Mouse (Mus musculus) ES-Bruce4 (cell line): ENCODE data around the gene Os9. TPM values are rescaled to one million over a fixed set of nuclear protein-coding genes. Genes with fewer than 3 reads are reported as not detected.

Source experiments
- H3K27ac ChIP-seq: 2 replicates; pipeline ENCODE4 v1.5.1; 2012; ENCODE audit warnings: low read length, inconsistent platforms; ENCODE audit not compliant: insufficient read depth
- H3K27me3 ChIP-seq: 2 replicates; pipeline ENCODE4 v1.6.1; 2012; ENCODE audit warnings: mild to moderate bottlenecking, low read length, inconsistent platforms; ENCODE audit not compliant: control insufficient read depth, poor library complexity, insufficient read depth, severe bottlenecking
- H3K36me3 ChIP-seq: 2 replicates; pipeline ENCODE4 v1.6.1; 2012; ENCODE audit warnings: inconsistent platforms, mild to moderate bottlenecking, low read length, moderate library complexity; ENCODE audit not compliant: control insufficient read depth, poor library complexity, insufficient read depth, severe bottlenecking
- H3K4me1 ChIP-seq: one replicate; pipeline ENCODE4 v1.8.1; 2011; ENCODE audit warnings: low read length; ENCODE audit not compliant: control insufficient read depth, insufficient read depth
- H3K4me3 ChIP-seq: 2 replicates; pipeline ENCODE4 v1.5.1; 2011; ENCODE audit warnings: low read depth, mild to moderate bottlenecking, low read length
- H3K9ac ChIP-seq: 2 replicates; pipeline ENCODE4 v1.6.1; 2012; ENCODE audit warnings: low read depth, mild to moderate bottlenecking, inconsistent platforms; ENCODE audit not compliant: poor library complexity, severe bottlenecking
- H3K9me3 ChIP-seq: replicated peaks from 2 replicates; pipeline ENCODE4 v1.6.1; 2012; ENCODE audit warnings: mild to moderate bottlenecking, low read length, inconsistent platforms; ENCODE audit not compliant: control insufficient read depth, poor library complexity, insufficient read depth, severe bottlenecking
- CTCF ChIP-seq: IDR thresholded peaks from one replicate; pipeline ENCODE4 v1.8.1; 2011; ENCODE audit warnings: low read depth, low read length
- EP300 ChIP-seq: IDR thresholded peaks from 2 replicates; pipeline ENCODE4 v1.6.1; 2011; ENCODE audit warnings: low read depth, low read length; ENCODE audit not compliant: insufficient read depth
- POLR2A ChIP-seq: IDR thresholded peaks from one replicate; pipeline ENCODE4 v1.8.1; 2011; ENCODE audit warnings: low read length; ENCODE audit not compliant: insufficient read depth
- polyA plus RNA-seq: library from polyadenylated mRNA; stranded (reverse); fragments of >200 nt; gene quantifications from 2 replicates; pipeline ENCODE4 v1.2.4, GENCODE M21; 2011; ENCODE audit warnings: low read depth; ENCODE audit not compliant: missing spikeins, insufficient read depth, insufficient read length

Os9 gene
- polyA plus RNA-seq, 1 experiment: 16.7 TPM

DNA sequence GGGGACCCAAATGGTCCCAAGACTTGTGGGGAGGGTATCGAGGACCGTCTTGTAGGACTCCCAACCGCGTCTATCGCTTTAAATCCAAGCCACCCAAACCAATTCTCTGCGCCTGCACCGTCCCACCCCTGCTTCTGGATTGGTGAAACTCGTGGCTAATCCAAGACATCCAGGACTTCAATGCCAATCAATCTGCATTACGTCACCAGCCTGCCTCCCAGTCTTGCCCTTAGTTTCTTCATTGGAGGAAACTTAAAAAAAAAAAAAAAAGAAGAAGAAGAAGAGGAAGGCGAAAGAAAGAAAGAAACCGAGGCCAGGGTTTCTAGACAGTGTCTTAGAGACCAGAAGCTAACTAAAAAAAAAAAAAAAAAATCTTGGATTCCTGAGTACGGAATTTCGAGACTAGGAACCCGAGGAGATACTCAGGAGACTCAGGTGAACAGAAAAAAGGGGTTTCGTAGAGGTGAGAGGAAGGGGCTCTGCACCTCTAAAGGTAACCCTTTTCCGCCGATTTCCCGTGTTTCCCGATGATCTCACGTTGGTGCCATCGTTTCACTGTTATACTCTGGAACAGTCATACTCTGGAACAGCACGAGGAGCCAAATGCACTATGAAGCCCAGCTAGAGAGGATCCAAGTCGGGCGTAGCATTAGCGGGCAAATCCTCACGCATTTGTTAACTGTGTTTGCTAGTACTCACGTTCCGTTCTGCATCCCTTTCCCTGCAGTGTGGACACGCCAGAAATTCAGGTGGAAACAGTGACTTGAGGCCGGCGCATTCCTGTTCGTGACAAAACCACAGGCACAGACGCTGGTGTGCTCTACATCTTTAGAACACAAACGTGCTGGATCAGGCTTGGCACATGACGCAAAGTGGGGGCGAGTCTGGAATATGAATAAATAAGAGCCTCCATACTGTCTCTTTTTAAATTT is 50.5 kb downstream of the Os9 start, which contains the start of gene Tspan31:
TSS of gene Tspan31 (minus strand) at position 75 of the 932 bp plus-strand sequence.
- Histone ChIP-seq H3K27me3 (no peaks in the 10 kb centered on the region), H3K9me3 (no peaks in the 10 kb centered on the region), H3K9ac (peak within 1 kb of the TSS; percentile 90), H3K4me1 (peaks cover 2% of the 10 kb centered on the region), H3K27ac (peak within 1 kb of the TSS; percentile 69), H3K36me3 (peaks cover 31% of the 10 kb centered on the region), H3K4me3 (peak within 1 kb of the TSS; percentile 98)
- TF ChIP-seq EP300: no peak
- no peak for TF ChIP-seq CTCF
- TF ChIP-seq POLR2A: peak; percentile 58

GRCm38 (mm10) chr10:127069281-127070189 is 51.4 kb downstream of the Os9 start:
- Histone ChIP-seq H3K9me3 (no peaks in the 10 kb centered on the region), H3K4me1 (peaks cover 3% of the 10 kb centered on the region), H3K4me3 (peak overlapping the region; percentile 98), H3K27me3 (no peaks in the 10 kb centered on the region), H3K9ac (peak overlapping the region; percentile 90), H3K36me3 (peaks cover 39% of the 10 kb centered on the region), H3K27ac (peak overlapping the region; percentile 69)
- TF ChIP-seq POLR2A: no peak
- no peak for TF ChIP-seq EP300
- TF ChIP-seq CTCF: no peak

DNA sequence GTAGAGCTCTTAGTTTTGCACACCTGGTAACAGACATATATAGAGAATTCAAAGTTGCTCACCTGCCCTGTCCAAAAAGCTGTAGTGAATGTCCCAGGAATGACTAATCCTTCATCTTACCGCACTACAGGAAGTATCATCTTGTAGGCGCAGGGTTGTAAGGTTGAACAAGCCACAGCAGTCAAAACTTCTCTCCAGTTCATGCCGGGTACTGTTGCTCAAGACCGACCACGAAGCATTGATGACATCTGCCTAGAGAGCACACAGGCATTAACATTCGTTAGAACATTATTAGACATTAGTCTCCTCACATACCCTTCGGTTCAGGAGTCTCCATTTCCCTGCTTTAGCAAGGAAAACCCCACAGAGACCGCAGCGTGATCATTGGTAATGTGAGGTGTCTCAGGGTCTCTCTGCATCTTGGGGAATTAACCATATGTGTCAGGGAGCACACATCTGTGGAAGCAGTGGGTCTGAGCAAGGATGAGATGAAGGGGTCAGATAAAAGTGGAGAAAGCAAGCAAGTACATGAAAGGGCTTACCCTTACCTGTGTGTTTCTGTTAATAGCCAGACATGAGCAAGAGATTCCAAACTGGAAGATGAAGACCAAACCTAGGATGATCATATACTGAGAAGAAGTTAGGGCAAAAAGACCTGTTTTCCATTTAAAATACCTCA is 52.4 kb downstream of the Os9 start:
- H3K36me3 ChIP-seq: peaks cover 39% of the 10 kb centered on the region
- H3K9me3 ChIP-seq: no peaks in the 10 kb centered on the region
- H3K4me3 ChIP-seq: 0 out of 2 replicates have a peak overlapping the region, but pooled peaks have one; percentile 98
- H3K9ac ChIP-seq: peak overlapping the region; percentile 90; the same call in 1 of the 2 replicates
- H3K27ac ChIP-seq: no peak overlapping the region
- H3K4me1 ChIP-seq: peaks cover 3% of the 10 kb centered on the region
- TF ChIP-seq POLR2A: no peak
- TF ChIP-seq EP300: no peak
- TF ChIP-seq CTCF: no peak
- no peaks in the 10 kb centered on the region for H3K27me3 ChIP-seq

DNA sequence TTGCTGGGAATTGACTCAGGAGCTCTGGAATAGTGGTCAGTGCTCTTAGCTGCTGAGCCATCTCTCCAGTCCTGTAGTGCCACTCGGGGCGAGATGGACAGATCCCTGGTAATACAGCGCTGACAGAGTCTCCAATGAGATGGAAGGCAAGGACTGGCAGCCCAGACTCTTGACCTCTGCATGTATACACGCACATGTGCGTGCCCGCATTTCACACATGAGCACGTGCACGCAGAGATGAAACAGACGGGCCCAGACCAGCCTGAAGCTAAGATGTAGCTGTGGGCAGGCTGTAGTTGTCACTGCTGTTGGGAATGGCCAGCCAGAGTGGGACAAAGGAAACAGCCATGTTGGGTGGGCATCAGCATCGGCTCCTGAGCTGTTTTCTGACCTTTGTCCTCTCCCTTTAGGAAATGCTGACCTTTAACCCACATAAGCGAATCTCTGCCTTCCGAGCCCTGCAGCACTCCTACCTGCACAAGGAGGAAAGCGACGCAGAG is 54.4 kb downstream of the Os9 start:
- no peak overlapping the region for H3K27ac ChIP-seq
- no peaks in the 10 kb centered on the region for H3K27me3 ChIP-seq
- H3K9me3 ChIP-seq: no peaks in the 10 kb centered on the region
- H3K9ac ChIP-seq: no peak overlapping the region
- no peak overlapping the region for H3K4me3 ChIP-seq
- peaks cover 3% of the 10 kb centered on the region for H3K4me1 ChIP-seq
- TF ChIP-seq CTCF: no peak
- TF ChIP-seq EP300: no peak
- no peak for TF ChIP-seq POLR2A
- peaks cover 39% of the 10 kb centered on the region for H3K36me3 ChIP-seq

GRCm38 (mm10) chr10:127065981-127066380 is 55.0 kb downstream of the Os9 start:
- Histone ChIP-seq H3K9ac (no peak overlapping the region), H3K27ac (no peak overlapping the region), H3K9me3 (no peaks in the 10 kb centered on the region), H3K27me3 (no peaks in the 10 kb centered on the region), H3K4me1 (peaks cover 2% of the 10 kb centered on the region), H3K4me3 (no peak overlapping the region), H3K36me3 (peaks cover 39% of the 10 kb centered on the region)
- TF ChIP-seq POLR2A (no peak), EP300 (no peak), CTCF (no peak)
